Mouse (Mus musculus): ENCODE data around the gene Iqsec1.

DNA sequence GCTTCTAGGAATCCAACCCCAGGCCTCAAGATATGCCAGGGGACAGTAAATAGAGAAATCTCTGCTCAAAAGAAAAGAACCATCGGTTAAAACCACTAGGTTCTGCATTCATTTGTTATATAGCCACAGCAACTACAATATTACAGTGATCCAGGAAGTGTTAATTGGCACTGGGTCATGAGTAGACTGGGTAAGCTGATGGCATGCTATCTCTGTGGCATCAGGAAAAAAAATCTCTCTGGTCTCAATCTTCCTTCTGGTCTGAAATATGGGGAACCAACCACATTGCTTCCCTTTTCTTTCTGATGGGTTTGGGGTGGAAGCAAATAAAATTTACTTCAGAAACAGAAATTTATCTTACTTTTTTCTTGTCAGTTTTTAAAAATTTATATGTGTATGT, 212.9 kb downstream of the Iqsec1 start:
- no peak for TF ChIP-seq CTCF (IDR thresholded peaks at IDR 0.05; ENCODE audit: borderline replicate concordance, control insufficient read depth, extremely low read depth, insufficient read depth, low read length, poor library complexity)
- no peak for TF ChIP-seq POLR2A (IDR thresholded peaks at IDR 0.05; ENCODE audit: control insufficient read depth, extremely low read depth, insufficient read depth, low read length, poor library complexity)
